Mouse (Mus musculus): ENCODE results near the gene Cldn15.
"Not testable (repeated sequence)": the region's sequence is repeated elsewhere in the genome, so short reads cannot be mapped to it uniquely, and the experiment has no call there.

The Cldn15 gene

DNA sequence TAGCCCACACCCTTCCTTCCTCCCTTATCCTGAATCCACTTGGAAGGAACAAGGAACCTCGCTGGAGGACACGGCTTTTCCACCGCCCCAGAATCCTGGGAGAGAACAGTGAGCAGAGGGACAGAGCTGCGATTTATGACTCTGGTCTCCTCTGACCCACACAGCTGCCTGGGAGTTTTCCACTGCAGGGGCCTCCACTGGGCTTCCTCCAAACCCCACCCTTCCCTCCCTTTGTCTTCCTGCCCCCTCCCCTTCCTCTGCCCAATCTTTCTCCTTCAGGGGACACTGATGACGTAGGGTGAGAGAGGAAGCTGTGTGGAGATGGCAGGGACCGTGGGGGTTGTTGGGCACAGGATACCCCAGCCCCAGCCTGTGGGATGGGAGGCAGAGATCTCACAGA is at the start of gene Cldn15:
Gene Cldn15, plus strand, starts transcription at position 286 of the 400 bp plus-strand sequence.
- DNase-seq (ENCODE audit: low spot score): no peak

DNA sequence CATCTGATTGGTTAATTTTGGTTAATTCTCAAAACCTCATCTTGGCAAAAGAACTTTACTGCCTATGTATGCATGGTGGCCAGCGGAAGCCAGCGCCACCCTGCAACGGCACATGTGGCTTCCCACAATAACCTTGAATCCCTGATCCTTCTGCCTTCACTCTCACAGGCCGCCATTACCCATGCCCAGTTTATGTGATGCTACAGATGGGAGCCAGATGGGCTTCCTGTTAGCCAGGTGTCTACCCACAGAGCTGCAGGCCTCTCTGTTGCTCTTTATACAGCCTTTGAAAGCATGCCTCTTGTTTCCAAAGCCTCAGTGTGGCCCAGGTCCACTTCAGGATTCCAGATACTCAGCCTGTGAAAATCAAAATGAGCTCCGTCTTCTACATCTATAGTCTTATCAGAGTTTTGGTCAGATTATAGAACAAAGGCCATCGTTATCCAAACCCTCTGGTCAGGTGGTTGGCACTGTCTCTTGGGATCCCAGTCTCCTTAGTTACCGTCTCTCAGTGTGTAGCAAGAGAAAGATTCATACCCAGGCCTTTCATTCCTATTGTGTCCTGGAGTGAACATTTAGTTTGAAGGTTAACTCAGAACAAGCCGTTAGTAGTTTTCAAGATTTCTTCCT is 48.7 kb upstream of the Cldn15 start:
- DNase-seq (ENCODE audit: low spot score): no peak

DNA sequence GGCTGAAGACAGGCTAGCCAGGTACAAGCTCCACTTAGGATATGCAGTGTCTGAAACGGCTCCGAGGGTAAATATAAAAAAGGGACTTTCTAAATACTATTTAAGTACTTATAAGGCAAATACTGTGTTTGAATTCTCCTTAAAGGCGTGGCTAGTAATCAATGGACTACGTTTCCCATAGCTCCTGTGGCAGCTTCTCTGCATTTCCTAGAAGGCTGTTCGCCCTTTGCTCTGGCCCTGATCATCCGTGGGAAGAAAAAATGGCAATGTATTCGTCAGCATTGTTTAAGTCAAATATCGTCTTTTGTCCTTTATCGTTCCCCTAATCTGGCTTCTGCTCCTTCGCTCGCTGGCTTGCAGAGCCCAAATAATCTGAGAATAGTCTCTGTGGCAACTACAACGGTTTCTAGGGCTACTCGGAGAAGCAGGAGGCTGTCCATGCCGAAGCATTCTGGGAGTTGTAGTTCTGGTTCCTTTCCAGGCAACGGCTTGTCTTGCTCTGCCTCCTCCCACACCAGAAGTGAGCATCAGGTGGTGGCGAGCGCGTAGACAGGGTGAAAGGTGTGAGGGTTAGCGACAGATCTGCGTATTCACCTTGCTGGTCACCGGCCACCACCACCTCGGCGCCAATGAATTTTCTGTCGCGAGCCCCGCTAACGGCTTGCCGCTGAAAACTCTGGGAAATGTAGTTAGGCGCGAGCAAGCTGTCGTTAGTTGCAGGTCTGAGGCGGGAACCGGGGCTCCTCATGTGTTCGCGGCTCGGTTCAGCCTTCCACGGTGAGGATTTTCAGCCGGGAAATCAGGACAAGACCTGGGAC is 47.6 kb upstream of the Cldn15 start:
- peak; percentile 38 for DNase-seq (ENCODE audit: low spot score)

DNA sequence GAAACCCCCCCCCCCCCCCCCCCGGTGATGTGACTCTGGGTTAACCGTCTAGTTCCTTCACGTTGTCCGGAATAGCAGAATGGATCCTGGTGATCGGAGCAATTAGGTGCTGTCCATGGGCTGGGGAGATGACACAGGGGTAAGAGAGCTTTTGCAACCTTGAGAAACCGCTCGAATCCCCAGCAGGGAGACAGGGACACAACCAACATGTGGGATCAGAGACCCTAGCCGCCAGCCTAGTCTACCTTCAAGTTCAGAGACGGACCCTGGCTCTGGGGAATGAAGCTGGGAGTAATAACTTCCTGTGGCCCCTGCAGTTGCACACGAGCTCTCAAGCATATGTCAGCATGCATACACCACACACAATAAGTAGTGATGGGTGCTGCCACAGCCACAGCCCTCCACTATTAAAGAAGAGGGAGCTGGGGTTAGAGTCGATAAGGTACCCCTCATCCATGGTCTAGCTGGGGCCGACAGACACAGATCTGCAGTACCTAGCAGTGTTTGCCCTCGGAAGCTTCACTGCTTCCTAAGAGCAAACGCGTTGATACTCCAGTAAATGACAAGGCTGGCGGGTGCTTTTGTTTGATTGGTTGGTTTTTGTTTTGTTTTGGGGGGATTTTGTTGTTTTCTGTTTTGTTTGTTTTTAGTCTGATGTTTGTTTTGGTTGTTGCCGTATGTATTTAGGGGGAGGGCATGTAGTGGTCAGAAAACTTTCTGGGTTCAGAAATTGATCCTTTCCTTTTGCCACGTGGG is 46.7 kb upstream of the Cldn15 start:
- no peak for DNase-seq (ENCODE audit: low spot score)

DNA sequence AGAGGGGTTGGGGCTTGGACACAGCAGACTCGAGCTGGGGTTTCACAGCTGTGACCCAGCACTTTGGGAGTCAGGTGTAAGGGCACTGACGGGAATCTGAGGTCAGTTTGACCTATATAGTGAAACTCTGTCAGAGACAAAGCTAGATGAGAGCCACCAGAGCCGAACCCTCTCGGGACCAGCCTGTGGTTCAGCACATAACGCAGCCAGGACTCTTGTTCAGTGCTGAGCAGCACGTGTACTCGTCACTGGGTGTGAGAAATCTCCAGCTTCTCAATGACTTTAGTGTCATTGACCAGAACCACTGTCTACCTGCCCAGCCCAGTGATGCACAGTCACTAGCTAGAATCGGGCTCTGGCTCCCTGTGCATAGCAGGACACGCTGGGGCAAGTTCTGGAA is 43.6 kb upstream of the Cldn15 start:
- no peak for DNase-seq (ENCODE audit: low spot score)

DNA sequence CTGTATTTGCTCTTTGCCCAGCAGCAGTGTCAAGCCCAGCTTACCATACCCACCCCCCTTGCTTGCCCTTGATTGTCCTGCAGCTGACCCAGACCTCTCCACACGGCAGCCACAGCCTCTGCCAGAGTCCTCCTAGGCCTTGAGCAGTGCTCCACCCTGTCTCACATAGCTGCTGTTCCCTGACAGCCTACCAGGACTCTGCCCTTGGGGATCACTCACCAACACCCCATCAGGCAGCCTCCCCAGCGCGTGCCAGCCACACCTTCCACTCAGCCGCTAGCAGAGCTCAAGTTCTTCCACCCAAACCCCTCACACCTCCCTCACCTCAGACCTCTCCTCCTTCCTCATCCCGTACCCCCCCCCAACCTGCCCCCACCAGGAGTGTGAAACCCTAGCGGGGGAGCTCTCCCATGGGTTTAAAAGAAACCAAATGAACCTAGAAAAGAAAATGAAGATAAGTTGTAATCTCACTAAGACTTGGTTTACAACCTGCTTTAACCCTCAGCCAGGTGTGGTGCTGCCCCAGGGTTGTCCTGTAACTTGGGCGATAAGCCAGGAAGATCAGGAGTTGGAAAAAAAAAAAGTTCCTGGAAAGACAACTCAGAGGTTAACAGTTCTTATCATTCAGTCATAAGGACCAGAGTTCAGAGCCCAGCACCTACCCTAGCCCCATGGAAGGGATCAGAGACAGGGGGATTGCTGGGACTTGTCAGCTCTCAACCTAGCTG is 42.5 kb upstream of the Cldn15 start:
- DNase-seq (ENCODE audit: low spot score): no peak

DNA sequence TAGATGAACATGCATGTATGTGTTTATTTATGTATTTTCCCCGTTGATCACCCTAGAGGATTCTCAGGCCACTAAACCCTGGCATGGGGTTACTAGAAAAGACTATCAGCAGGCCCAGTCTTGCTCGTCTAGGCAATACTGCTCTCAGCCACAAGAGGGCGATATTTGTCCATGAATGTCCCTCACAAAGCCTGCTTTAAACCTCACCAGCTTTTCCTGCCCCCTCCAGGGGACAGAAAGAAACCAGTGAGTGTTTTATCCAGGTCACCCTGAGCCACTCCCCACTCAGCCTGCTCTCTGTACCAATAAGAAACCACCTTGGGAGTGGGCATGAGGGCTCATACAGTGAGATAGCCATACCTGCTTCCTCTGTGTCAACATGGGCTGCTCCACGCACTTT is 37.3 kb upstream of the Cldn15 start:
- DNase-seq (ENCODE audit: low spot score): peak; percentile 60

DNA sequence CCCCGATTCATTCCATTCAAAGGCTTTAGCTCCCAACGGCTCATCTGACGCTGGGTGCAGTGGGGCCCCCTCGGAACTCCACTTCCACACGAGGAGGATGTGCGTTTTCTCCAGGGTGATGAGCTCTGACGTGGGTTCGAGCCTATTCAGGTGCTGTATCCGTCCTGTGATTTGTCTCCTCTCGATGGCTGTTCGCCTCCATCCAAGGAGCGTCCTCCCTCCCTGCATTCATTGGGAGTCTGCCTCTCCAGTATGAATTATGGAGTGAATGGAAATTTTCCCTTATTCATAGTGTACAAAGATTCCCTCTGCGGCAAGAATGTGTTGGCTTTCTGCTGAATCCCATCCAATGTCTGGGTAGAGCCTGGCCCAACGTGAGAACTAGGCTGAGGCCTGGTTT is 34.5 kb upstream of the Cldn15 start:
- DNase-seq (ENCODE audit: low spot score): no peak

DNA sequence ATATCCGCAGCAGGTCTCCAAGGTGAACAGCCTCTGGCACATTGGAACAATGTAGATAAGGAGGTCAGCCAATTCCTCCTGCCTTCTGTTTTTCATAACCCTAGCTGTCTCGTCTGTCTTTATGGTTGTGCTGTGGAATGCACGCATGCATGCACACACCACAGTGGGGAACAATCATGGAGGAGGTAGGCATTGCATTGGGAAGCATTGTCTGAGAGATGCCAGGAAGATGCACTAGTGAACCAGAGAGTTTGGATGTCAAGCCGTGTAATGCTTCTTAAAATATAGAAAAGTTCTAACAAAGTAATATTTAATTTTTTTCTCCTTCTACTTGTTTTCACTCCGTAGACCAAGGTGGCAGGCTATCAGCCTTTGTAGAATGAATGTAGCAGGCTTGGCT is 33.5 kb upstream of the Cldn15 start:
- no peak for DNase-seq (ENCODE audit: low spot score)

DNA sequence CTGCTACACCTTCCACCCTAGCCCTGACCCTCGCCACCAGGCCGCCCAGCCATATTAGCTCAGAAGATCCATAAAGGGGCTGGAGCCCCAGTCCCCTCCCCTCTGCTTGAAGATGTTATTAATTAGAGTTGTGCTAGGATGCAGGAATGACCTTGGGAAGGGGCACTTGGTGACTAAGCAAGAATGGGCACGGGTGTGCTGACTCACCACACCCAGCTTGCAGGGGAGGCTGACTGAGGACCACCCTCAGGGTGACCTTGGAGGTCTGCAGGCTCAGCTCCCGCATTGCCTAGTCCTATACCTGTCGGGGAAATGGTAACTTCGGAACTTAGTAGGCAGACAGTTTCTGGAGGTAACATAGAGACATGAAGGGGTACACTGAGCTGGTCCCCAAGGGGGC is 32.5 kb upstream of the Cldn15 start:
- no peak for DNase-seq (ENCODE audit: low spot score)

DNA sequence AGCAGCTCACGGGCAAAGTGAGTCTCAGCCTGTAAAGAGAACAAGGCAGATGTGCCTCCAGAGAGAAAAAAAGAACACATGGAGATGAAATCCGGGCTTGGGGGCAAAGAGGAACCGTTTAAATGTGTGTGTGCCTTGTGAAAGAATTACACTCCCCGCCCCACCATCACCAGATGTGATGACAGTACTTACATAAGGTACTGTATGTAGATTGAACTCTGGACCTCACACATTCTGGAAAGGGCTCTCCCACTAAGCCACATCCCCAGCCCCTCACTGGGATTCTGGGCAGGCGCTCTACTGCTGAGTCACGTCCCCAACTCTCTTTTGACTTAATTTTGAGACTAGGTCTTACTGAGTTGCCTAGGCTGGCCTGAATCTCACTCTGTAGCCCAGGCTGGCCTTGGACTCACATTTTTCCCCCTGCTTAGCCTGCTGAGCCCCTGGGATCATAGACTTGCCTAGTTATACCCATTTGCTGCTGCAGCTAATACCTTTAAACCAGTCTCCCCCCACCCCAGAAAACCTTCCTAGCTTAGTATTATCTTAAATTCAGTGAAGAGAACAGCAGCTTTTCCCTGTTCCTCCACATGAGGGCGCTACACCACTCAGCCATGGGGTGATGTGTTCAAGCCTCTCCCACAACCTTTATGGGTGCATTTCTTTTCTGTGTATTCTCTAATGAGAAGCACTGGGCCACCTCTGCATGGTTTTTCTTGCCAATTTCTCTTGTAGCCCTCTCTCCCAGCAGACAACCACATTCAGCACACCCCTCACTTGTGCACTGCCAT is 30.3 kb upstream of the Cldn15 start:
- no peak for DNase-seq (ENCODE audit: low spot score)

DNA sequence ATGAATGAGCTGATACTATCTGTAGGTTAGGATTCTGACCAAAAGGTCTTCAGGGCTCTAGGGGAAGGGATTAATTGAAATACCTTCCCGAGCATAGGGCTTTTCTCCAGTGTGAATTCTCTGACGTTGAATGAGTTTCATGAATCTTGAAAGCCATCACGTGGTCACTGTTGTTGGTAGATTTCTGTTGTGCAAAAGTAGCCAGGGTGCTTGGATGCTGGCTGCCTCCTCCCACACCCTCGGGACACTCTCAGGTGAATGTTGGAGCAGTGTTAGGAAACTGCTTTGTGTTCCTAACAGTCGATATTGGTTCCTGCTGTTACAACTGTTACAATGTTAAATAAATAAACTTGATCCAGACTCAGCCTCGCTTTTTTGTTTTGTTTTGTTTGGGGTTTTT is 29.7 kb upstream of the Cldn15 start:
- DNase-seq (ENCODE audit: low spot score): no peak

DNA sequence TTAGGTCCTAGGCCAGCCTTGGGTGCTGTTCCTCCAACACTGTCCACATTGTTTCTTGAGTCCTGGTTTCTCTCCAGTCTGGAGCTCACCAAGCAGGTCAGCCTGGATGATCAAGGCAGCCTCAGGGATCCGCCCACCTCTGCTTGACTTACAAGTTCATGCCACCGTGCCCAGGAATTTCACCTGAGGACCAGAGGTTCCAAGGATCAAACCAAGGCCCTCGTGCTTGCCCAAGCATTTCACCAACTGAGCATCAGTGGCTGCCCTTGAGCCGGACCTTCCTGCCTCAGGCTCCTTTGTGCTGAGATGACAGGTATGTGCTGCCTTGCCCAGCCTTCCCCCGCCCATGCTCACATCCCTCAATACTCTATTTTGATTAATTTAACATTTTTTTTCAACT is 28.8 kb upstream of the Cldn15 start:
- DNase-seq (ENCODE audit: low spot score): no peak

DNA sequence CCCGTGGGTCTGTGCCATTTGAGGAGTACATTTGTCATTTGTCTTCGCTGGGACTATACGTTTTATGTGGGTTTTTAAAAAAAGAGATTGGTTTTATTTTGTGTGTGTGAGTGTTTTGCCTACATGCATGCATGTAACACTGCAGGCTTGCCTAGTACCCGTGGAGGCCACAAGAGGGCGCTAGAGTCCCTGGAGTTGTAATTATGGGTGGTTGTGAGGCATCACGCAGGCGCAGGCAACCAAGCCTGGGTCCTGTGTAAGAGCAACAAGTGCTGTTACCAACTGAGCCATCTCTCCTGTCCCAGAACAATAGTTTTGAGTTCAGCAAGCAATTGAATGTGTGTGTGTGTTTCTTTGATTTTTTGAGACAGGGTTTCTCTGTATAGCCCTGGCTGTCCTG is 27.1 kb upstream of the Cldn15 start:
- no peak for DNase-seq (ENCODE audit: low spot score)

DNA sequence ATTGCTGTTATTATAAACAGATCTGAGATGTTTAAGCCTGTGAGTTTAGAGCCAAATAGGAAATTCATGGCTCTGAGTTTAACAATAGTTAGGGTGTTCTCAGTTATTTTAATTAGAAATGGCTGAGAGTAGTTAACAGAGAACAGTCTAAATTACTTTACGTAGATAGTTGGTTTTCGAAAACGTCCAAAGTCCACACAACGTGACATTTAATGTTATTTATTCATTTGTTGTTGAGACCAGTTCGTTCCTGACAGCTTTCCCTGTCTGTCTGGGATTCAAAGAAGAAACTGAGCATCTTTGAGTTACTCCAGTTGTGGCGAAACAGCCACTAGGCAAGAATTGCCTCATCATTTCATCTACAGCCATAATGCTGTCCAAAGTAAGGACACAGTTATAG is 26.4 kb upstream of the Cldn15 start:
- DNase-seq (ENCODE audit: low spot score): not testable (repeated sequence)

DNA sequence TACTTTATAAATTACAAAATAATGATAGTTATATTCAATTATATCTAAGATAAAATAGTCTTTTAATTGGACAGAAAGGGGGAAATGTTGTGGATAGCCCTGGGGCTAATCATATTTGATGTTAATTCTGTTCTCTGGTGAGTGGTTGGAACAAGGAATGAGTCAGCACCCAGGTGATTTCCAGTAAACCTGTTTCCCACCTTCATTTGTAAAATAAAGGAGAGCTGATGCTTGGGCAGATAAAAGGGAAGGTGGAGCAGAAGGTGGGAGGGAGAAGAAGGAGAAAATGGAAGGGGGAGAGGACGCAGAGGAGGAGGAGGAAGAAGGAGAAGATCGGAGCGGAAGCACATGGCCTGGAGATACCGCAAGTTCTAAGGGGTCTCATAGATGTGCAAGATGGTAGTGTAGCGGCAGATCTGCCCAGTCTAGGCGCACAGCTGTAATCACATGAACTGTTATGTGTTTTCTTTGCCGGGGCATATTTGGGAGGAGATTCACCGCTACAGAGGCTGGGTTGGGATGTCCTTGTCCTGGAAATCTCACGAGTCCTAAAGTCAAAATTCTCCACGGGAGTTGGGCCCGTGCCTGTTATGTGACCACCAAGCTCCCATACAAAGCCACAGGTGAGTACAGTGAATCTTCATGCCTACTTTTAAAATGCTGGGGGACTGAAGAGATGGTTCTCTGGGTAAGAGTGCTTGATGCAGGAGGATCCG is 25.4 kb upstream of the Cldn15 start:
- DNase-seq (ENCODE audit: low spot score): no peak

DNA sequence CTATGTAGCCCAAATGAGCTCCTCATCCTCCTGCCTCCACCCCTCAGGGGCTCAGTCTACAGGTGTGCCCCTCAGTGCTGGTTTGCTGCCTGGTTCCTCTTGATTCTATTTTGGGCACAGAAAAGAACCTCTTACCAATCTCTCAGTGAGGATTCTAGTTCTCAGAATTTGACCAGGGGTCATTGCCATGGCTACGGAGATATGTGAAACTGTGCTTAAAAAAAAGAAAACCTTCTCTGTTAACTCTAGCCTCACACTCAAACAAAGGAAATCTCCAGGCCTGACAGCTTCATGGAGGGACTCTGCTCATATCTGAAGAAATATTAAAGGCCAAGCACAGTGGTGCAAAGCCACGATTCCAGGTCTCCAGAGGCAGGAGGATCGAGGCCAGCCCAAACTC is 23.6 kb upstream of the Cldn15 start:
- DNase-seq (ENCODE audit: low spot score): no peak

DNA sequence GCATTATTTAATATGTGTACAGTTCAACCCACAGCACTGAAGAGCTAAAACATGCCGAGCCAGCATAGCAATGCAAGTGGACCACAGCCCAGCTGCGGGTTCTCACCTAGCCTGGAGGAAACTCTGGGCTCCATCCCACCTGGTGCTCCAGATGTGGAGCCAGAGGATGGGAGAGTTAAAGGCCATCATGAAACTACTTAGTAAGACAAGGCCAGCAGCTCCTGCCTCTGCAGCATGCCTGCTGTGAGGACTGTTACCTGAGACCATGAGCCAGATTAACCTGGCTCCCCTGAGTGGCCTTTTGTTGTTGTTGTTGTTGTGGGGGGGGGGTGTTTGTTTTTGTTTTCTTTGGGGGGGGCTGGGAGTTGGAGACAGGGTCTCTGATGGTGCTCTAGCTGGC is 23.0 kb upstream of the Cldn15 start:
- DNase-seq (ENCODE audit: low spot score): no peak

DNA sequence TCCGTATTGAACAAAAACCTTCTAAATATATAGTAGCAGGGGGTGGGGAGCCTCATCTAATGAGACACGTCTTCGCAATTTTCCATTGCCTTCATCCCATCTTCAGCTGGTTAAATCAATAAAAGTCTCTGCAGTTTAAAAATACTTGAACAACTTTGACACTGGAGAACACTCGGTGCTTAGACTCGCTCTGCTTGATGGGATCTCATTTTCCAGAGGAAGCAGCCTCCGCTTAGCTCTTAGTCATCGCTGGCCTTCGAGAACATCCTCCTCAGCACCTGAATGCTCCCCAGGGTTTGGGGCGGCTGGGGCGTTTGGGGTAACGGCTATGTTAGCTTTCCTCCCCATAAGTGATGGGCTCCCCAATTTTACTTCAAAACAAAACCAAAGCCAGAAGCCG is 21.3 kb upstream of the Cldn15 start:
- DNase-seq (ENCODE audit: low spot score): no peak

DNA sequence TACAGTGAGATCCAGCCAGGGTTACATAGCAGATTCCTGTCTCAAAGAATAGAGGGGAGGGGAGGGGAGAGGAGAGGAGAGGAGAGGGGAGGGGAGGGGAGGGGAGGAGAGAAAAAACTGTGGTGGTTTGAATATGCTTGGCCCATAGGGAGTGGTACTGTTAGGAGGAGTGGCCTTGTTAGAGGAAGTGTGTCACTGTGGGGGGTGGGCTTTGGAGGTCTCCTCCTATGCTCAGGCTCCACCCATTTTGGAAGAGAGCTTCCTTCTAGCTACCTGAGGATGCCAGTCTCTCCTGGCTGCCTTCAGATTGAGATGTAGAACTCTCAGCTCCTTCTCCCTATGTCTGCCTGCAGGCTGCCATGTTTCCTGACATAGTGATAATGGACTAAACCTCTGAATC is 18.5 kb upstream of the Cldn15 start:
- DNase-seq (ENCODE audit: low spot score): no peak

All from ovary, postnatal 10 days (tissue).